Mouse (Mus musculus): ENCODE data around the gene Ak1.

GRCm38 (mm10) chr2:32597248-32597647, 24.3 kb upstream of the Ak1 start:
- TF ChIP-seq CTCF (IDR thresholded peaks at IDR 0.05; ENCODE audit: borderline replicate concordance, insufficient read depth, low read depth, low read length) (no peak), POLR2A (IDR thresholded peaks at IDR 0.05; ENCODE audit: borderline replicate concordance, insufficient read depth, low read length) (no peak)
